Mouse (Mus musculus) MEL (cell line): ENCODE data around the gene Pmm1.

ENCODE experiments used
- CHD1 ChIP-seq: IDR thresholded peaks from 2 replicates; pipeline ENCODE4 v1.6.1; 2012; ENCODE audit warnings: low read depth, mild to moderate bottlenecking, inconsistent platforms, low read length, improper control_type of control experiment
- CTCF ChIP-seq, 3 experiments: IDR thresholded peaks in 2 of 3; conservative IDR thresholded peaks in 1 of 3; 2 replicates each; pipeline ENCODE4 v1.5.1; 2011 to 2012; ENCODE audit warnings: low read length in 3 of 3, low read depth in 2 of 3, mild to moderate bottlenecking in 2 of 3, improper control_type of control experiment in 1 of 3, inconsistent platforms in 1 of 3, mixed read lengths in 1 of 3, moderate library complexity in 1 of 3; ENCODE audit not compliant: control insufficient read depth in 1 of 3, insufficient read depth in 1 of 3, poor library complexity in 1 of 3, severe bottlenecking in 1 of 3
- EP300 ChIP-seq, 2 experiments: IDR thresholded peaks; 2 replicates each; pipeline ENCODE4 v1.6.1; 2011; ENCODE audit warnings: improper control_type of control experiment in 2 of 2, low read length in 2 of 2, low read depth in 1 of 2, mild to moderate bottlenecking in 1 of 2
- GATA1 ChIP-seq: IDR thresholded peaks from 2 replicates; pipeline ENCODE4 v1.6.1; 2011; ENCODE audit warnings: low read depth, low read length, improper control_type of control experiment
- JUND ChIP-seq: IDR thresholded peaks from 2 replicates; pipeline ENCODE4 v1.6.1; 2011; ENCODE audit warnings: low read depth, mild to moderate bottlenecking, improper control_type of control experiment, low read length
- MAFK ChIP-seq: IDR thresholded peaks from 2 replicates; pipeline ENCODE4 v1.6.1; 2011; ENCODE audit warnings: low read depth, mild to moderate bottlenecking, low read length, improper control_type of control experiment, borderline replicate concordance
- MAX ChIP-seq: IDR thresholded peaks from 2 replicates; pipeline ENCODE4 v1.6.1; 2011; ENCODE audit warnings: low read length, improper control_type of control experiment
- MYC ChIP-seq: IDR thresholded peaks from 2 replicates; pipeline ENCODE4 v1.6.1; 2011; ENCODE audit warnings: low read depth, mild to moderate bottlenecking, low read length, improper control_type of control experiment, moderate library complexity
- POLR2A ChIP-seq, 2 experiments: IDR thresholded peaks; 2 replicates each; pipeline ENCODE4 v1.6.1; 2011 to 2012; ENCODE audit warnings: low read length in 2 of 2, mild to moderate bottlenecking in 2 of 2, control low read depth in 1 of 2, improper control_type of control experiment in 1 of 2, low read depth in 1 of 2, moderate library complexity in 1 of 2; ENCODE audit not compliant: control insufficient read depth in 1 of 2, insufficient read depth in 1 of 2, poor library complexity in 1 of 2
- TCF12 ChIP-seq: IDR thresholded peaks from 2 replicates; pipeline ENCODE4 v1.6.1; 2014; ENCODE audit warnings: low read depth, mild to moderate bottlenecking, inconsistent platforms, low read length, improper control_type of control experiment, moderate library complexity
- UBTF ChIP-seq: IDR thresholded peaks from 2 replicates; pipeline ENCODE4 v1.6.1; 2012; ENCODE audit warnings: low read depth, mild to moderate bottlenecking, inconsistent platforms, low read length, improper control_type of control experiment, moderate library complexity, borderline replicate concordance; ENCODE audit not compliant: insufficient read depth
- USF2 ChIP-seq, 2 experiments: IDR thresholded peaks; 2 replicates each; pipeline ENCODE4 v1.6.1; 2011 to 2012; ENCODE audit warnings: improper control_type of control experiment in 2 of 2, low read length in 2 of 2, borderline replicate concordance in 1 of 2, inconsistent platforms in 1 of 2, low read depth in 1 of 2, mild to moderate bottlenecking in 1 of 2; ENCODE audit not compliant: insufficient read depth in 1 of 2
- ZMIZ1 ChIP-seq: IDR thresholded peaks from 2 replicates; pipeline ENCODE4 v1.6.1; 2012; ENCODE audit warnings: low read depth, mild to moderate bottlenecking, inconsistent platforms, low read length, improper control_type of control experiment, moderate library complexity
- ZNF384 ChIP-seq: IDR thresholded peaks from 2 replicates; pipeline ENCODE4 v1.6.1; 2012; ENCODE audit warnings: low read depth, mild to moderate bottlenecking, inconsistent platforms, low read length, improper control_type of control experiment

GRCm38 (mm10) chr15:81919062-81919461 lies 41.7 kb downstream of the Pmm1 start:
- no peak for TF ChIP-seq TCF12
- TF ChIP-seq ZMIZ1, result no peak
- TF ChIP-seq CHD1, result no peak
- TF ChIP-seq POLR2A (IDR thresholded peaks at IDR 0.05; ENCODE audit: control insufficient read depth in 1 of 2, insufficient read depth in 1 of 2, low read depth in 1 of 2, low read length in 2 of 2, poor library complexity in 1 of 2), result no peak
- no peak for TF ChIP-seq CTCF (IDR thresholded peaks at IDR 0.05 in 2 of 3, conservative IDR thresholded peaks at IDR 0.05 in 1 of 3; ENCODE audit: control insufficient read depth in 1 of 3, insufficient read depth in 1 of 3, low read depth in 2 of 3, low read length in 3 of 3, poor library complexity in 1 of 3, severe bottlenecking in 1 of 3)
- TF ChIP-seq GATA1, result no peak
- TF ChIP-seq MYC, result no peak
- no peak for TF ChIP-seq EP300 (IDR thresholded peaks at IDR 0.05; ENCODE audit: low read depth in 1 of 2, low read length in 2 of 2)
- TF ChIP-seq ZNF384, result no peak
- TF ChIP-seq JUND, result no peak
- TF ChIP-seq MAX, result no peak
- TF ChIP-seq USF2 (IDR thresholded peaks at IDR 0.05; ENCODE audit: borderline replicate concordance in 1 of 2, insufficient read depth in 1 of 2, low read depth in 1 of 2, low read length in 2 of 2), result no peak
- TF ChIP-seq MAFK, result no peak
- TF ChIP-seq UBTF, result no peak
